Mouse (Mus musculus) limb, embryonic 11.5 days (tissue): ENCODE data around the gene Zfp553. TPM values are rescaled to one million over a fixed set of nuclear protein-coding genes. Genes with fewer than 3 reads are reported as not detected.

Experiments
- ATAC-seq: fragments of 200-750 bp; cut with Nextera tagmentation; 2 replicates; pipeline ENCODE4 v1.8.0; 2017; ENCODE audit warnings: low read depth; ENCODE audit not compliant: insufficient number of reproducible peaks, low FRiP score, low TSS enrichment
- DNase-seq: peaks from one replicate; pipeline ENCODE4 v3.0.0-alpha.2; 2015; ENCODE audit warnings: low spot score
- H3K27ac ChIP-seq: fragments of 300-500 bp; sonication (generic); replicated peaks from 2 replicates; pipeline ENCODE4 v1.5.1; 2014; ENCODE audit warnings: low read depth, mild to moderate bottlenecking, low read length
- H3K27me3 ChIP-seq: fragments of 300-500 bp; sonication (generic); 2 replicates; pipeline ENCODE4 v1.6.1; 2014; ENCODE audit warnings: mild to moderate bottlenecking, low read length, mixed read lengths; ENCODE audit not compliant: control insufficient read depth, insufficient read depth
- H3K36me3 ChIP-seq: fragments of 300-500 bp; sonication (generic); 2 replicates; pipeline ENCODE4 v1.6.1; 2014; ENCODE audit warnings: mild to moderate bottlenecking, low read length, moderate library complexity, mixed read lengths; ENCODE audit not compliant: control insufficient read depth, insufficient read depth
- H3K4me1 ChIP-seq: fragments of 300-500 bp; sonication (generic); 2 replicates; pipeline ENCODE4 v1.6.1; 2014; ENCODE audit warnings: low read length, mixed read lengths; ENCODE audit not compliant: control insufficient read depth, insufficient read depth
- H3K4me2 ChIP-seq: fragments of 300-500 bp; sonication (generic); 2 replicates; pipeline ENCODE4 v1.6.1; 2014; ENCODE audit warnings: low read depth, mild to moderate bottlenecking, moderate library complexity; ENCODE audit not compliant: severe bottlenecking
- H3K4me3 ChIP-seq: fragments of 300-500 bp; sonication (generic); 2 replicates; pipeline ENCODE4 v1.5.1; 2014; ENCODE audit warnings: low read depth, low read length
- H3K9ac ChIP-seq: fragments of 300-500 bp; sonication (generic); 2 replicates; pipeline ENCODE4 v1.6.1; 2014; ENCODE audit warnings: mild to moderate bottlenecking, low read length
- H3K9me3 ChIP-seq: fragments of 300-500 bp; sonication (generic); 2 replicates; pipeline ENCODE4 v1.6.1; 2016; ENCODE audit warnings: low read length; ENCODE audit not compliant: control insufficient read depth
- WGBS: fragments of 180-500 bp; shearing (Covaris S2); extraction: QIAGEN DNeasy Blood & Tissue Kit; methylation state at CpG from one replicate; pipeline ENCODE4 v1.1.7; 2014; 5-methylcytosine and 5-hydroxymethylcytosine counted together
- polyA plus RNA-seq: library from polyadenylated mRNA; unstranded; fragments of >200 nt; fragmentation: Nextera tagmentation; extraction: Ambion mirVana; gene quantifications from 2 replicates; pipeline ENCODE4 v1.2.1, GENCODE M21; 2014

Zfp553 gene
- polyA plus RNA-seq, 1 experiment from 2014 or later = 29.1 TPM

DNA sequence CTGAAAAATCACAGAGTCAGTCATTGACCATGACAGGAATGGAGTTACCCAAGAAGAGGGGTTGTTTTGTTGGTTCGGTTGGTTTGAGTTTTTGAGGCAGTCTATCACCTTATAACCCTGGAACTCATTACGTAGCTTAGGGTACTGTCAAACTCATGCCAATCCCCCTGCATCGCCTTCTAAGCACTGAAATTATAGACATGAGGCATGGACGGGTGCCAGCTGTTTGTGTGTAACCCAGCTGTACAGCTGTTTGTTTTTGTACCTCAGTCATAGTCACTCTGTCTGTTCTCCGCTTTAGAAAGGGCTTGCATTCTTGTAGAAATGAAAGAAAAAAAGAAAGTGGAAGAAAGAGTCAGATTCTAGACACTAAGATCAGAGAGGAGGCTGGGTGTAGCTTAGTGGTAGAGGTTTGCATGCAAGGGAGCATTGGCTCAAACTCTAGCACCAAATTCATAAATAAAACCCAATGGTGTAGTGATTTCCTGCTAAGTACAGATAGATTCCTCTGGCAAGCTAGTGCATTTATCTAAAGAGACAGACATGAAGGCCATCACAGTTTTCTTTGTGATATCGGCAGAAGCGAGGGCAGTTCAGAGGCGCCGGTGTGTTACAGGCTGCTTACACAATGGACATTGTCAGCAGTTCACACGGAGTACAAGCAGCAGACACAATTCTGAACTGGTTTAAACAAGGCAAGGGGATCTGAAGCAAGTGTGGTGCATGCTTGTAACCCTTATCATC, 29.5 kb downstream of the Zfp553 start:
- H3K9ac ChIP-seq = no peak overlapping the region
- peaks cover 4% of the 10 kb centered on the region; the same call in 1 of the 2 replicates for H3K4me1 ChIP-seq
- 84% methylated on average over 10 of the region's 10 CpGs for WGBS

DNA sequence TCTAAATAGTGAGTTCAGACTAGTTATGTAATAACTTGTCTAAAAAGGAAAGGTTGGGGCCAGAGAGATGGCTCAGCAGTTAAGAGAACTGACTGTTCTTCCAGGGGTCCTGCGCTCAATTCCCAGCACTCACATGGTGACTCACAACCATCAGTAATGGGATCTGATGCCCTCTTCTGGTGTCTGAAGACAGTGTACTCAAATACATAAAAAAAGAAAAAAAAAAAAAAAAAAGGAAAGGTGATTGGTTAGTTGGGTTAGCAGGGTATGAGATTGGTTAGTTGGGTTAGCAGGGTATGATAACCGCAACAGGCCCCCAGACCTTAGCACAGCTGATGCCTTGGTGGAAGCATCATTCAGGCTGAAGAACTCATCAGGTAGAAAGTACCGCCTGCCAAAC, 30.7 kb downstream of the Zfp553 start:
- DNase-seq (no peak), ATAC-seq (no peak)
- Histone ChIP-seq H3K27ac (no peak overlapping the region), H3K9ac (no peak overlapping the region), H3K4me1 (peaks cover 4% of the 10 kb centered on the region; the same call in 1 of the 2 replicates), H3K4me3 (no peak overlapping the region), H3K4me2 (no peak overlapping the region), H3K9me3 (no peaks in the 10 kb centered on the region; the same call in 1 of the 2 replicates), H3K27me3 (no peaks in the 10 kb centered on the region), H3K36me3 (peaks cover 3% of the 10 kb centered on the region; the same call in 1 of the 2 replicates)
- 98% methylated on average over 3 of the region's 3 CpGs for WGBS

More for the DNA sequence above, 29.5 kb downstream of the Zfp553 start:
- DNase-seq = no peak
- no peak for ATAC-seq
- Histone ChIP-seq H3K36me3 (peaks cover 4% of the 10 kb centered on the region; the same call in 1 of the 2 replicates), H3K27me3 (no peaks in the 10 kb centered on the region), H3K27ac (no peak overlapping the region), H3K4me3 (no peak overlapping the region), H3K4me2 (no peak overlapping the region), H3K9me3 (no peaks in the 10 kb centered on the region)

DNA sequence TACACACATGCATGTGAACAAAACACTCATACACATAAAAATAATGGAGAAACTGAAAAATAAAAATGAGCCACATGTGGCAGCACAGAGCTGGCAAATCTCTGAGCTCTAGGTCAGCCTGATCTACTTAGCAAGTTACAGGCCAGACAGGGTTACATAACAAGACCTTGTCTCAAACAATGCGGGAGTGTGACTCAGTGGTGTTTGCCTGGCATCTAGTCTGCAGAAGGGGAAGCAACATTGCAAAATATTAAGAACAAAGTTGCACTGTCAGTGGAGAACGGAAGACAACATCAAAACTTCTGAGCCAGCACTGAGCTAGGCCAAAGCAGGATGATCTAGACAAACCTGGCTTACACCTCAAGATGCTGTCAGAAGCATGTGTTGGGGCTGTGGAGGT, 37.4 kb downstream of the Zfp553 start:
- Histone ChIP-seq H3K4me3 (no peak overlapping the region), H3K4me1 (no peaks in the 10 kb centered on the region)
- 96% methylated on average over 2 of the region's 2 CpGs for WGBS

GRCm38 (mm10) chr7:127270666-127271065, 37.8 kb downstream of the Zfp553 start:
- Histone ChIP-seq H3K9ac (no peak overlapping the region), H3K4me3 (no peak overlapping the region), H3K4me2 (no peak overlapping the region), H3K4me1 (no peaks in the 10 kb centered on the region), H3K9me3 (no peaks in the 10 kb centered on the region; the same call in 1 of the 2 replicates), H3K27me3 (no peaks in the 10 kb centered on the region), H3K36me3 (peaks cover 12% of the 10 kb centered on the region; the same call in 1 of the 2 replicates), H3K27ac (no peak overlapping the region)
- ATAC-seq = no peak
- WGBS = 96% methylated on average over 5 of the region's 5 CpGs
- no peak for DNase-seq

More for the DNA sequence above, 37.4 kb downstream of the Zfp553 start:
- DNase-seq (no peak), ATAC-seq (no peak)
- H3K36me3 ChIP-seq = peaks cover 12% of the 10 kb centered on the region; the same call in 1 of the 2 replicates
- H3K9ac ChIP-seq = no peak overlapping the region
- H3K27ac ChIP-seq = no peak overlapping the region
- no peaks in the 10 kb centered on the region; the same call in 1 of the 2 replicates for H3K9me3 ChIP-seq
- H3K4me2 ChIP-seq = no peak overlapping the region
- no peaks in the 10 kb centered on the region for H3K27me3 ChIP-seq

GRCm38 (mm10) chr7:127271093-127271492, 38.2 kb downstream of the Zfp553 start:
- WGBS = 94% methylated on average over 4 of the region's 4 CpGs
- H3K36me3 ChIP-seq = peaks cover 12% of the 10 kb centered on the region; the same call in 1 of the 2 replicates
- no peak for ATAC-seq

GRCm38 (mm10) chr7:127272566-127272965, 39.7 kb downstream of the Zfp553 start:
- H3K27ac ChIP-seq = no peak overlapping the region
- 96% methylated on average over 15 of the region's 15 CpGs for WGBS
- H3K4me1 ChIP-seq = no peaks in the 10 kb centered on the region
- DNase-seq (no peak), ATAC-seq (no peak)
- no peak overlapping the region for H3K9ac ChIP-seq
- no peak overlapping the region; the same call in 1 of the 2 replicates for H3K4me3 ChIP-seq
- H3K36me3 ChIP-seq = peaks cover 12% of the 10 kb centered on the region; the same call in 1 of the 2 replicates
- H3K27me3 ChIP-seq = no peaks in the 10 kb centered on the region
- peak overlapping the region; percentile 91; the same call in 1 of the 2 replicates for H3K4me2 ChIP-seq
- no peaks in the 10 kb centered on the region; the same call in 1 of the 2 replicates for H3K9me3 ChIP-seq

More at GRCm38 (mm10) chr7:127271093-127271492, 38.2 kb downstream of the Zfp553 start:
- no peak overlapping the region for H3K4me3 ChIP-seq
- DNase-seq = no peak
- no peaks in the 10 kb centered on the region for H3K4me1 ChIP-seq
- H3K9me3 ChIP-seq = no peaks in the 10 kb centered on the region; the same call in 1 of the 2 replicates
- H3K4me2 ChIP-seq = no peak overlapping the region
- H3K27me3 ChIP-seq = no peaks in the 10 kb centered on the region
- H3K9ac ChIP-seq = no peak overlapping the region
- no peak overlapping the region for H3K27ac ChIP-seq

DNA sequence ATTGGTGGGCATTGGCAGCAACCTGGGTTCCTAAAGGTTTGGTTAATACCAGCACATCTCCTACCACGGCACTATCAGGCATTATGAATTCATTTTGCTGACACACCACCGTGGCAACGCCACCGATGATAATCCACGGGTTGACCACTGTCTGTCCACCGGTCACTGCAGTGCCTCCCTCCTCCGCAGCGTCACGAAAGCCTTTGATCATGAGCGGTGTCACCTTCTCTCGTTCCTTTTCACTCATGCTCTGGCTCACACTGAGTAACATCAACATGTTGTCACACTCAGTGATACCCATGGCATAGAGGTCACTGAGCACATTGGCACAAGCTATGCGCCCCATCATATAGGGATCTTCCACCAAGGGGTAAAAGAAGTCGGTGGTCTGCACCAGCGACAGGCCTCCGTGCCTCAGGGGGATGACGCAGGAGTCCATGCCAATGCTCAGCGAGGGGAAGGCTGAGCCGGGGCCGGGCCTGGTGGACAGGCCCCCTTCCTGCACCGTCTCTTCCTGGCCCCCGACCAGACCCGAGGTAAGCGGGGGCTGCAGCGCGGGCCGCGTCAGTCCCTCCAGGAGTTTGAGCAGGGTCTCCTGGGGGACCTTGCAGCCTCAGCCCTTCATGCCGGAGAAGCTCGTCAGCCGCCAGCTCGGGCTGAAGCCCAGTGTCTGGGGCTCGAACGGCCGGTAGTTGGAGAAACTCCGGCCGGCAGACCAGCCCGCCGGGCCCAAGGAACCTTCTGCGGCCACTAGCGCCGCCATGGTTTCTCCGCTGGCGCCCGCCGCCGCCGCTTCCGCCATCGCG, 40.5 kb downstream of the Zfp553 start:
- Histone ChIP-seq H3K4me2 (peak overlapping the region; percentile 91), H3K36me3 (peaks cover 12% of the 10 kb centered on the region; the same call in 1 of the 2 replicates), H3K27me3 (no peaks in the 10 kb centered on the region), H3K4me3 (peak overlapping the region; percentile 84), H3K27ac (peak overlapping the region; percentile 81), H3K4me1 (no peaks in the 10 kb centered on the region), H3K9me3 (no peaks in the 10 kb centered on the region; the same call in 1 of the 2 replicates), H3K9ac (peak overlapping the region; percentile 96)
- DNase-seq (peak; percentile 58), ATAC-seq (peak; percentile 61)
- 18% methylated on average over 49 of the region's 50 CpGs for WGBS
